Mouse (Mus musculus): Measurements from ENCODE around the gene Osgin1. TPM values are rescaled to one million over a fixed set of nuclear protein-coding genes. Genes with fewer than 3 reads are reported as not detected.

Osgin1 gene
- polyA plus RNA-seq, 1 experiment from 2014 or later: 19.6 TPM

- Histone ChIP-seq H3K27ac (ENCODE audit: low read depth, low read length) (no peak overlapping the region), H3K9ac (ENCODE audit: low read depth, low read length) (no peak overlapping the region), H3K4me1 (replicated peaks; ENCODE audit: control insufficient read depth, insufficient read depth, low read length) (peaks cover 21% of the 10 kb centered on the region), H3K9me3 (ENCODE audit: control insufficient read depth) (no peaks in the 10 kb centered on the region), H3K4me2 (replicated peaks; ENCODE audit: low read depth) (no peak overlapping the region), H3K36me3 (ENCODE audit: control insufficient read depth, insufficient read depth) (peaks cover 36% of the 10 kb centered on the region), H3K27me3 (replicated peaks; ENCODE audit: control insufficient read depth, insufficient read depth, low read length) (peaks cover under 1% of the 10 kb centered on the region), H3K4me3 (ENCODE audit: low read depth, low read length) (no peak overlapping the region)
- no peak for ATAC-seq
- WGBS: 61% methylated on average over 5 of the region's 5 CpGs
- TF ChIP-seq CTCF (IDR thresholded peaks at IDR 0.05; ENCODE audit: low read depth): no peak
Observed at GRCm38 (mm10) chr8:119442013-119442412, 8.1 kb downstream of the Osgin1 start.

GRCm38 (mm10) chr8:119442970-119443369 lies 9.0 kb downstream of the Osgin1 start:
- Histone ChIP-seq H3K36me3 (ENCODE audit: control insufficient read depth, insufficient read depth) (peaks cover 36% of the 10 kb centered on the region), H3K9ac (ENCODE audit: low read depth, low read length) (no peak overlapping the region), H3K4me1 (replicated peaks; ENCODE audit: control insufficient read depth, insufficient read depth, low read length) (peaks cover 19% of the 10 kb centered on the region), H3K4me3 (ENCODE audit: low read depth, low read length) (no peak overlapping the region), H3K4me2 (replicated peaks; ENCODE audit: low read depth) (no peak overlapping the region), H3K9me3 (ENCODE audit: control insufficient read depth) (no peaks in the 10 kb centered on the region), H3K27ac (ENCODE audit: low read depth, low read length) (no peak overlapping the region), H3K27me3 (replicated peaks; ENCODE audit: control insufficient read depth, insufficient read depth, low read length) (peaks cover 10% of the 10 kb centered on the region)
- 95% methylated on average over 8 of the region's 8 CpGs for WGBS
- TF ChIP-seq CTCF (IDR thresholded peaks at IDR 0.05; ENCODE audit: low read depth): no peak
- no peak for ATAC-seq

DNA sequence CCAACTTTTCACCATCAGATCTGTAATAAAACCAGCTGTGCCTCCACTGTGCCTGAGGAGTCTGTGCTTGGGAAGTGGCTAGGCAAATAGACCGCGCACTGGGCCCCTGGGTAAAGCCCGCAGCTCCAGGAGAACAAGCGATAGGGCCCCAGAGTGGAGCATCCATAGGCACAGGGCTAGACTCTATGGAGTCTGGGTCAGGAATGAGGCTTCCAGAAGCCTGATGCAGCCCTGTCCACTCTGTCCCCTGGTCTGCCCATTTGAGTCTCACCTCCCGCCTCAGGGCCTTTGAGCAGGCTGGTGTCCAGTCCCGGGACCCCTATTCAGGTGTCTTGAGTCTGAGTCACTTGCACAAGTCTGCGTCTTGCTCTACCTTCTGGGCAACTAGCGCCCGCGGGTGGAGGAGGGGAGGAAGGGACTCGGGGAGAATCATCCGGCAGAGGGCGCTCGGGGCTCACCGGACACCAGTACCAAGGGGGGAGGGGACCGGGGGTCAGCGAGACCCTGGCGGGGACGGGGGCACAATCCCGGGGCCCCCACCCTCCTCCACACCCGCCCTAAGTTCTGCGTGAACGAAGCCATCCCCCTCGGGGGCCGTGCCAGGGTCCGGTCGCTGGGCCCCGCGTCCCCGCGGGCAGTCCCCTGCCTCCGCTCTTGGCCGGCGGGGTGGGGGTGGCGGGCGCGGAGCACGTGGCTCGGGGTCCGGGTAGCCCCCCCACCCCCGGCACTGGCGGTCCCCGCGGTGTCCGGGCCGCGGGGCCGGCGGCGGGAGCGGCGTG lies 12.5 kb downstream of the Osgin1 start, which contains the start of gene Necab2:
TSS of gene Necab2 (plus strand) at position 509 of the 779 bp plus-strand sequence.
- Histone ChIP-seq H3K27ac (ENCODE audit: low read depth, low read length) (no peak within 1 kb of the TSS), H3K9me3 (ENCODE audit: control insufficient read depth) (no peaks in the 10 kb centered on the region), H3K36me3 (ENCODE audit: control insufficient read depth, insufficient read depth) (peaks cover 36% of the 10 kb centered on the region), H3K9ac (ENCODE audit: low read depth, low read length) (peak within 1 kb of the TSS; percentile 37), H3K4me3 (ENCODE audit: low read depth, low read length) (peak within 1 kb of the TSS; percentile 51), H3K4me1 (replicated peaks; ENCODE audit: control insufficient read depth, insufficient read depth, low read length) (peaks cover 2% of the 10 kb centered on the region; the same call in 1 of the 2 replicates), H3K27me3 (replicated peaks; ENCODE audit: control insufficient read depth, insufficient read depth, low read length) (peaks cover 26% of the 10 kb centered on the region), H3K4me2 (replicated peaks; ENCODE audit: low read depth) (peak within 1 kb of the TSS; percentile 99)
- peak; percentile 91 for TF ChIP-seq CTCF (IDR thresholded peaks at IDR 0.05; ENCODE audit: low read depth)
- WGBS: under 1% methylated on average over 30 of the region's 52 CpGs
- ATAC-seq: peak; percentile 50

- TF ChIP-seq CTCF (IDR thresholded peaks at IDR 0.05; ENCODE audit: low read depth): no peak
- H3K9me3 ChIP-seq (ENCODE audit: control insufficient read depth): no peaks in the 10 kb centered on the region
- H3K4me3 ChIP-seq (ENCODE audit: low read depth, low read length): peak overlapping the region; percentile 51
- peaks cover 29% of the 10 kb centered on the region for H3K36me3 ChIP-seq (ENCODE audit: control insufficient read depth, insufficient read depth)
- H3K9ac ChIP-seq (ENCODE audit: low read depth, low read length): peak overlapping the region; percentile 37; the same call in 1 of the 2 replicates
- H3K27me3 ChIP-seq (replicated peaks; ENCODE audit: control insufficient read depth, insufficient read depth, low read length): peaks cover 26% of the 10 kb centered on the region
- H3K4me1 ChIP-seq (replicated peaks; ENCODE audit: control insufficient read depth, insufficient read depth, low read length): no peaks in the 10 kb centered on the region; the same call in 1 of the 2 replicates
- 1% methylated on average over 37 of the region's 80 CpGs for WGBS
- peak overlapping the region; percentile 99 for H3K4me2 ChIP-seq (replicated peaks; ENCODE audit: low read depth)
- no peak overlapping the region for H3K27ac ChIP-seq (ENCODE audit: low read depth, low read length)
- no peak for ATAC-seq
Observed at GRCm38 (mm10) chr8:119446990-119447780, 13.3 kb downstream of the Osgin1 start.

- peaks cover 26% of the 10 kb centered on the region for H3K27me3 ChIP-seq (replicated peaks; ENCODE audit: control insufficient read depth, insufficient read depth, low read length)
- WGBS: 13% methylated on average over 17 of the region's 17 CpGs
- H3K4me1 ChIP-seq (replicated peaks; ENCODE audit: control insufficient read depth, insufficient read depth, low read length): no peaks in the 10 kb centered on the region; the same call in 1 of the 2 replicates
- no peak for ATAC-seq
- TF ChIP-seq CTCF (IDR thresholded peaks at IDR 0.05; ENCODE audit: low read depth): no peak
- no peaks in the 10 kb centered on the region for H3K9me3 ChIP-seq (ENCODE audit: control insufficient read depth)
- H3K4me2 ChIP-seq (replicated peaks; ENCODE audit: low read depth): peak overlapping the region; percentile 99; the same call in 1 of the 2 replicates
- H3K9ac ChIP-seq (ENCODE audit: low read depth, low read length): no peak overlapping the region
- H3K4me3 ChIP-seq (ENCODE audit: low read depth, low read length): peak overlapping the region; percentile 51; the same call in 1 of the 2 replicates
- H3K27ac ChIP-seq (ENCODE audit: low read depth, low read length): no peak overlapping the region
- H3K36me3 ChIP-seq (ENCODE audit: control insufficient read depth, insufficient read depth): peaks cover 23% of the 10 kb centered on the region
Observed at GRCm38 (mm10) chr8:119447781-119448170, 13.9 kb downstream of the Osgin1 start.

DNA sequence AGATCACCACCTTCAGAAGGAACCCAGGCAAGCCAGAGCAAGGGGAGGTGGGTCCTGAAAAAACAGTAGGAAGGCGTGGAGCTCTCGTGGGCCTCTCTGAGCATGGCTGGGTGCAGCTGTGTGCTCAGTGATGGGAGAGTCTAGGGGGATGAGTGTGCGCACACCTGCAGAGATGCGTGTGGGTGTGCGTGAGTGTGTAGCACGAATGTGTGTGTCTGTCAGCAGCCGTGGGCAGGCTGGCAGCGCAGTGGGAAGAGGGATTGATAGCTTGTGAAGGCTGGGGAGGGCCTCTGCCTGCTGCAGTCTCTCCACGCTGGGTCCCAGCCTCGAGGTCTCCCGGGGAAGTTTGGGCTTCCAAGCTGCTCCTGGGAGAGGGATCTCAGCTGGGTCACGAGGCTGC lies 15.7 kb downstream of the Osgin1 start:
- 81% methylated on average over 12 of the region's 12 CpGs for WGBS
- Histone ChIP-seq H3K4me3 (ENCODE audit: low read depth, low read length) (no peak overlapping the region), H3K4me1 (replicated peaks; ENCODE audit: control insufficient read depth, insufficient read depth, low read length) (no peaks in the 10 kb centered on the region; the same call in 1 of the 2 replicates), H3K36me3 (ENCODE audit: control insufficient read depth, insufficient read depth) (peaks cover 11% of the 10 kb centered on the region; the same call in 1 of the 2 replicates), H3K4me2 (replicated peaks; ENCODE audit: low read depth) (no peak overlapping the region), H3K27ac (ENCODE audit: low read depth, low read length) (no peak overlapping the region), H3K9me3 (ENCODE audit: control insufficient read depth) (no peaks in the 10 kb centered on the region), H3K9ac (ENCODE audit: low read depth, low read length) (no peak overlapping the region), H3K27me3 (replicated peaks; ENCODE audit: control insufficient read depth, insufficient read depth, low read length) (peaks cover 26% of the 10 kb centered on the region)
- TF ChIP-seq CTCF (IDR thresholded peaks at IDR 0.05; ENCODE audit: low read depth): no peak
- ATAC-seq: no peak

Measured in intestine, postnatal 0 days (tissue).